Mouse (Mus musculus) liver, adult 2 months (tissue): ENCODE results near the gene Ccdc180.

Experiments
- CTCF ChIP-seq: fragments of 200-500 bp; IDR thresholded peaks from 2 replicates; pipeline ENCODE4 v1.5.1; 2011; ENCODE audit warnings: low read depth, low read length, control low read depth
- POLR2A ChIP-seq: fragments of 200-500 bp; IDR thresholded peaks from 2 replicates; pipeline ENCODE4 v1.6.1; 2011; ENCODE audit warnings: low read length, control low read depth; ENCODE audit not compliant: insufficient read depth; ENCODE audit errors: extremely low read depth

GRCm38 (mm10) chr4:45947729-45948128, 57.6 kb downstream of the Ccdc180 start:
- TF ChIP-seq POLR2A (no peak), CTCF (no peak)
